Comparison of ENCODE assay signal across 9 mouse cellular contexts in genomic region chr8:61387501-61387963, GRCm38 (mm10).
DNase-seq lines count a peak whose midpoint lies in the region; ATAC-seq lines count a peak whose summit lies in the region.
"Had no signal": no experiment of that assay in that cellular context is flagged by ENCODE, and none has a peak within 500 bp of the region (broad histone marks: within the 10 kb centered on the region; RNA-seq: fewer than 3 reads in every experiment).

No protein-coding gene starts in this region.

- WGBS in heart, embryonic 15.5 days, result 22% methylated on average over 6 of the region's 6 CpGs
- WGBS in hindbrain, embryonic 16.5 days, result 15% methylated on average over 6 of the region's 6 CpGs
- 14% methylated on average over 6 of the region's 6 CpGs for WGBS in midbrain, embryonic 14.5 days

- DNase-seq in heart, postnatal 36 days, result no peak
- DNase-seq in embryo, embryonic 11 days, result peak; percentile 70
- DNase-seq in midbrain, embryonic 14.5 days, result peak; percentile 73
- no peak for DNase-seq in layer of hippocampus, adult 8-10 months (ENCODE audit: low spot score in 2 of 2)
- no peak for DNase-seq in left cerebral cortex, adult 8-10 months (ENCODE audit: low spot score in 2 of 2)
- DNase-seq in gastrocnemius, postnatal 25 days, result no peak
- DNase-seq: thymus, adult 18-20 months had no signal

- H3K4me1 ChIP-seq in heart, embryonic 15.5 days (replicated peaks), result peaks cover 25% of the 10 kb centered on the region
- peaks cover 22% of the 10 kb centered on the region for H3K4me1 ChIP-seq in hindbrain, embryonic 16.5 days (ENCODE audit: control insufficient read depth, insufficient read depth, low read depth, low read length)
- peaks cover 33% of the 10 kb centered on the region for H3K4me1 ChIP-seq in midbrain, embryonic 14.5 days (ENCODE audit: control insufficient read depth, insufficient read depth, low read length)

- H3K4me2 ChIP-seq in heart, embryonic 15.5 days, result peak overlapping the region; percentile 24
- no peak overlapping the region for H3K4me2 ChIP-seq in hindbrain, embryonic 16.5 days (ENCODE audit: low read length)
- H3K4me2 ChIP-seq in midbrain, embryonic 14.5 days (ENCODE audit: low read length), result peak overlapping the region; percentile 29

- no peak overlapping the region for H3K9ac ChIP-seq in heart, embryonic 15.5 days
- H3K9ac ChIP-seq in hindbrain, embryonic 16.5 days (ENCODE audit: low read depth, low read length), result 0 out of 2 replicates have a peak overlapping the region, but pooled peaks have one; percentile 20
- peak overlapping the region; percentile 13; the same call in 1 of the 2 replicates for H3K9ac ChIP-seq in midbrain, embryonic 14.5 days (replicated peaks; ENCODE audit: low read length)

- H3K4me3 ChIP-seq in heart, embryonic 15.5 days, result no peak overlapping the region
- H3K4me3 ChIP-seq in hindbrain, embryonic 16.5 days (ENCODE audit: low read length), result no peak overlapping the region
- H3K4me3 ChIP-seq in midbrain, embryonic 14.5 days (replicated peaks; ENCODE audit: low read depth, low read length), result no peak overlapping the region

- intact Hi-C loops in heart, postnatal 36 days (cut with DNase I), result no loop called here

- no peak; the same call in 1 of the 2 replicates for ATAC-seq in heart, embryonic 15.5 days (replicated peaks; ENCODE audit: insufficient number of reproducible peaks, insufficient read depth, low FRiP score, low read depth)
- peak; percentile 32; the same call in 1 of the 2 replicates for ATAC-seq in hindbrain, embryonic 16.5 days
- ATAC-seq in midbrain, embryonic 14.5 days (ENCODE audit: low FRiP score, low TSS enrichment), result peak; percentile 55

- no peak overlapping the region for H3K27ac ChIP-seq in heart, embryonic 15.5 days
- peak overlapping the region; percentile 65 for H3K27ac ChIP-seq in hindbrain, embryonic 16.5 days (ENCODE audit: low read depth, low read length)
- H3K27ac ChIP-seq in midbrain, embryonic 14.5 days (replicated peaks; ENCODE audit: low read depth, low read length), result peak overlapping the region; percentile 86

- H3K9me3 ChIP-seq in heart, embryonic 15.5 days (replicated peaks), result no peaks in the 10 kb centered on the region
- H3K9me3 ChIP-seq in hindbrain, embryonic 16.5 days (ENCODE audit: control insufficient read depth, low read length), result no peaks in the 10 kb centered on the region
- H3K9me3 ChIP-seq in midbrain, embryonic 14.5 days (ENCODE audit: control insufficient read depth, low read length), result no peaks in the 10 kb centered on the region

- H3K27me3 ChIP-seq in heart, embryonic 15.5 days, result no peaks in the 10 kb centered on the region
- H3K27me3 ChIP-seq in hindbrain, embryonic 16.5 days (replicated peaks; ENCODE audit: control insufficient read depth, insufficient read depth, low read length), result no peaks in the 10 kb centered on the region
- no peaks in the 10 kb centered on the region for H3K27me3 ChIP-seq in midbrain, embryonic 14.5 days (ENCODE audit: control insufficient read depth, insufficient read depth, low read length)

- H3K36me3 ChIP-seq in heart, embryonic 15.5 days, result peaks cover 8% of the 10 kb centered on the region; the same call in 1 of the 2 replicates
- H3K36me3 ChIP-seq in hindbrain, embryonic 16.5 days (ENCODE audit: control insufficient read depth, insufficient read depth, low read length), result 0 out of 2 replicates have a peak, but pooled peaks cover 6% of the 10 kb centered on the region
- peaks cover 18% of the 10 kb centered on the region for H3K36me3 ChIP-seq in midbrain, embryonic 14.5 days (ENCODE audit: control insufficient read depth, insufficient read depth, low read length)

Comparison
In these comparisons a context has a peak if more than half of its experiments do, and no peak if none do; other contexts are left out.
1. DNase-seq: peak in embryo, embryonic 11 days (single experiment) and midbrain, embryonic 14.5 days (single experiment); none in heart, postnatal 36 days (0 of 2), layer of hippocampus, adult 8-10 months (0 of 2), left cerebral cortex, adult 8-10 months (0 of 2) and gastrocnemius, postnatal 25 days (single experiment).